ENCODE assay signal across 22 mouse cellular contexts in genomic region chr7:74471740-74472139, GRCm38 (mm10).
A peak's percentile ranks its signal among the peaks of the same experiment; 100 is the strongest.
DNase-seq lines count a peak whose midpoint lies in the region; ATAC-seq and TF ChIP-seq lines count a peak whose summit lies in the region.
"Had no signal": no experiment of that assay in that cellular context is flagged by ENCODE, and none has a peak within 500 bp of the region (broad histone marks: within the 10 kb centered on the region; RNA-seq: fewer than 3 reads in every experiment).

No protein-coding gene starts in this region.

- no peak overlapping the region for H3K4me3 ChIP-seq in forebrain, embryonic 13.5 days
- no peak overlapping the region for H3K4me3 ChIP-seq in forebrain, embryonic 10.5 days
- H3K4me3 ChIP-seq in heart, embryonic 10.5 days: no peak overlapping the region
- H3K4me3 ChIP-seq in forebrain, postnatal 0 days (ENCODE audit: low read depth, low read length): no peak overlapping the region
- H3K4me3 ChIP-seq: embryonic facial prominence, embryonic 15.5 days; erythroblast, embryonic 14.5 days; heart, embryonic 13.5 days had no signal

- no peak for TF ChIP-seq CTCF in forebrain, postnatal 0 days (IDR thresholded peaks at IDR 0.05; ENCODE audit: low read depth)

- no peak overlapping the region for H3K4me2 ChIP-seq in forebrain, embryonic 13.5 days
- no peak overlapping the region for H3K4me2 ChIP-seq in forebrain, postnatal 0 days (ENCODE audit: low read depth)
- H3K4me2 ChIP-seq: embryonic facial prominence, embryonic 15.5 days; heart, embryonic 13.5 days had no signal

- H3K4me1 ChIP-seq in forebrain, embryonic 13.5 days: no peaks in the 10 kb centered on the region
- peaks cover 3% of the 10 kb centered on the region; the same call in 1 of the 2 replicates for H3K4me1 ChIP-seq in forebrain, embryonic 10.5 days
- peaks cover 50% of the 10 kb centered on the region for H3K4me1 ChIP-seq in heart, embryonic 10.5 days
- no peaks in the 10 kb centered on the region for H3K4me1 ChIP-seq in forebrain, postnatal 0 days (ENCODE audit: insufficient read depth)
- H3K4me1 ChIP-seq: embryonic facial prominence, embryonic 15.5 days had no signal

- H3K27ac ChIP-seq in forebrain, embryonic 13.5 days: no peak overlapping the region
- H3K27ac ChIP-seq in forebrain, embryonic 10.5 days: no peak overlapping the region
- H3K27ac ChIP-seq in heart, embryonic 10.5 days: no peak overlapping the region
- no peak overlapping the region for H3K27ac ChIP-seq in forebrain, postnatal 0 days (ENCODE audit: low read depth, low read length)
- H3K27ac ChIP-seq: embryonic facial prominence, embryonic 15.5 days; heart, embryonic 13.5 days; hindbrain, postnatal 0 days had no signal

- no peaks in the 10 kb centered on the region for H3K36me3 ChIP-seq in forebrain, embryonic 13.5 days (ENCODE audit: poor library complexity, severe bottlenecking)
- H3K36me3 ChIP-seq in forebrain, embryonic 10.5 days (replicated peaks): no peaks in the 10 kb centered on the region
- H3K36me3 ChIP-seq in heart, embryonic 10.5 days: no peaks in the 10 kb centered on the region
- H3K36me3 ChIP-seq in forebrain, postnatal 0 days (ENCODE audit: insufficient read depth): no peaks in the 10 kb centered on the region
- H3K36me3 ChIP-seq: embryonic facial prominence, embryonic 15.5 days; G1E; heart, embryonic 13.5 days had no signal

- H3K9me3 ChIP-seq in forebrain, embryonic 13.5 days (replicated peaks): no peaks in the 10 kb centered on the region
- no peaks in the 10 kb centered on the region for H3K9me3 ChIP-seq in forebrain, embryonic 10.5 days
- H3K9me3 ChIP-seq in heart, embryonic 10.5 days: no peaks in the 10 kb centered on the region
- H3K9me3 ChIP-seq in forebrain, postnatal 0 days (ENCODE audit: low read length): no peaks in the 10 kb centered on the region
- H3K9me3 ChIP-seq: embryonic facial prominence, embryonic 15.5 days; heart, embryonic 13.5 days had no signal

- no peak for DNase-seq in forebrain, embryonic 10.5 days (ENCODE audit: extremely low spot score, low spot score)
- DNase-seq in heart, adult 11 months: peak; percentile 78
- no peak for DNase-seq in heart, embryonic 10.5 days (ENCODE audit: low spot score)
- DNase-seq in forebrain, postnatal 0 days: no peak
- DNase-seq in adrenal gland, postnatal 36 days: no peak
- DNase-seq in gastrocnemius, adult 8-10 months (ENCODE audit: low spot score in 2 of 2): no peak
- DNase-seq: adrenal gland, adult 8-10 months; B cell, adult 2 months; cerebellum, adult 18-20 months; cerebellum, adult 9-11 months; cerebellum, postnatal 36 days; embryo, embryonic 11 days; gastrocnemius, postnatal 14 days; heart, postnatal 36 days; kidney, adult 18-20 months had no signal

- ATAC-seq in forebrain, embryonic 13.5 days: 0 out of 2 replicates have a peak, but pooled peaks have one; percentile 33
- ATAC-seq in forebrain, postnatal 0 days: peak; percentile 66
- ATAC-seq: CD4-positive, CD25-positive, alpha-beta regulatory T cell, adult 4 months; hindbrain, postnatal 0 days had no signal

- 69% methylated on average over 7 of the region's 7 CpGs for WGBS in forebrain, embryonic 13.5 days
- 83% methylated on average over 7 of the region's 7 CpGs for WGBS in forebrain, embryonic 10.5 days
- WGBS in heart, embryonic 10.5 days: 69% methylated on average over 7 of the region's 7 CpGs
- 63% methylated on average over 7 of the region's 7 CpGs for WGBS in forebrain, postnatal 0 days

- no peaks in the 10 kb centered on the region for H3K27me3 ChIP-seq in forebrain, embryonic 13.5 days
- no peaks in the 10 kb centered on the region for H3K27me3 ChIP-seq in forebrain, embryonic 10.5 days (ENCODE audit: poor library complexity, severe bottlenecking)
- H3K27me3 ChIP-seq in heart, embryonic 10.5 days (ENCODE audit: insufficient read depth, poor library complexity, severe bottlenecking): no peaks in the 10 kb centered on the region
- H3K27me3 ChIP-seq in forebrain, postnatal 0 days (ENCODE audit: insufficient read depth, low read length): no peaks in the 10 kb centered on the region
- H3K27me3 ChIP-seq: embryonic facial prominence, embryonic 15.5 days; heart, embryonic 13.5 days had no signal

- no peak overlapping the region for H3K9ac ChIP-seq in forebrain, embryonic 13.5 days
- H3K9ac ChIP-seq in forebrain, postnatal 0 days: no peak overlapping the region
- H3K9ac ChIP-seq: embryonic facial prominence, embryonic 15.5 days; heart, embryonic 13.5 days had no signal
